Mouse (Mus musculus) testis, postnatal 10 days (tissue): Measurements from ENCODE around the gene Psmb3.
"Not testable (repeated sequence)": the region's sequence is repeated elsewhere in the genome, so short reads cannot be mapped to it uniquely, and the experiment has no call there.

ENCODE experiments used
- DNase-seq: peaks from one replicate; pipeline ENCODE4 v3.0.0; 2021; ENCODE audit warnings: low spot score

Gene Psmb3

DNA sequence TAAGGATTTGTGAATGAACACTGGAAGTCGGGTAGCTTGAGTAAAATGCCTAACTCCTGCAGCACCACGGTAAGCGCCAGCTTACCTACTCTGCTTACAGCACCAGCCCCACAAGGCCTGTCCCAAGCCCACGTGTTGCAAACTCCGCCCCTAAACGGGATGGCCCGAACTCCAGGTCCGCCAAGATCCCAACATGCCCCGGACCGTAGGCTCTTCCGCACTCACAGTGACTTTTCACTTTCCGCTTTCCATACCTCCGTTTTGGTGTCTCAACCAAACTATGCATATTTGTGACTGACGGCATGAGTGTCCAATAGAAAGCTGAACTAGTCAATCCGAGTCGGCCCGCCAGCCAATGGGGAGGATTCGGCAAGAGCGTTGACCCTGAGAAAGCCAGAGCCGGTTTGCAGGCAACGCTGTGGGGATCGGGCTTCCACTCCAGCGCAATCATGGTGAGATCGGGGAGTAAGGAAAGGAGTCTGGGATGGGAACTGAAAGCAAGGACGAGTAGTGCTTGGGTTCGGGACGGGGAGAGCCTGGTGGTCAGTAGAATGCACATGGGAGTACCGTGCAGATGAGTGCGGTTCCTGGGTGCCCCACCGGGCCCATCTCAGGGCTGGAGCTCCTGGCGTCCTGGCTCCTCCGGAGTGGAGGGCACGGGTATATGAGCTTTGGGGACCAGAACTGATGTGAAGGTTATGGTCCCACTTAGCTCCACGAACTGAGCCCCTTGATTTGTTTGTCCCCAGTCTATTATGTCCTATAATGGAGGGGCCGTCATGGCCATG, at the start of gene Psmb3:
Gene Psmb3 (plus strand): TSS at position 361 of the 788 bp plus-strand sequence.
- peak; percentile 96 for DNase-seq

DNA sequence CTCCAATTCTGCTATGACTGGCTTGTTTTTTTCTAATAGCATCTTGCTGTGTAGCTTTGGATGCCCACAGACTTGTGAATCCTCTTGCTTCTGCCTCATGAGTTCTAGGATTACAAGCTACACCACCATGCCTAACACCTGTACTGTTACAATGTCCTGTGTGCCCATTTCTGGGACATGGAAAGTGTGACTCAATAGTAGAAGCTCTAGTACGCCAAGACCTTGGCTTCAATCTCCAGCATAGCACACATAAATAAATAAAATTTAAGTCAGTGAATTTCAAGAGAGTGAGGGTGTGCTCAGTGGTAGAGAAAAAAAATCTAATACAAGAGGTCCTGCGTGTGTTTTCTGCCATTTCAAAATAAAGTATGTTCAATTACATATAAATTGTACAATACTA, 49.0 kb upstream of the Psmb3 start:
- DNase-seq = no peak

DNA sequence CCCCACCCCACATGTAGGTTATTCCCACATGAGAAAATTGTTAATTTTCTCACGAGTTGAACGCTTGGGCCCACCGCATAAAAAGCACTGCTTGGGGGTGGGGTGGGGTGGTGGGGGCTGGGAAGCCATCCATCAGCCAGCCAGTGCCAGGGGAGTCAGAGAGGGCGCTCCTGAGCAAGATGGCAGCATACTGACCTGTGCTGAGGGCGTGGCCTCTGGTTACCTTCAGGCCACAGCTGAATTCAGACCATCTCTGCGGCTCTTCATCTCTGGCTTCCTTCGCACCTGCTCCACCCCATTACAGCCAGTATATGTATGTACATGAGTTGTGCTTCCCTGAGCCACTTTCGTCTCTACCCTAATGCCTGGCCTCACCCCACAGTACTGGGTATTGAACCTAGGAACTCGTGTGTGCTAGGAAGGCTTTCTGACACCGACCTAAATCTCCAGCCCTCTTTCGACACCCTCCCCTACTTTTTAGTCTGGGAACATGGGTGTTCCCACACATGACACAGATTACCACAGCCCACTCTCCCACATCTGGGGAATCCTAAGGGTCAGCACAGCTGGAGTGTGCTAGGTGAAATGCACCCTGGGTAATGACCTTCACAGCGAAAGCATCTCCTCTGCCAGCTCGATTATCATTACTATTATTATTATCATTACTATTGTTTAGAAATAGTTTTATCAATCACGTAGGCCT, 46.8 kb upstream of the Psmb3 start:
- DNase-seq = no peak

DNA sequence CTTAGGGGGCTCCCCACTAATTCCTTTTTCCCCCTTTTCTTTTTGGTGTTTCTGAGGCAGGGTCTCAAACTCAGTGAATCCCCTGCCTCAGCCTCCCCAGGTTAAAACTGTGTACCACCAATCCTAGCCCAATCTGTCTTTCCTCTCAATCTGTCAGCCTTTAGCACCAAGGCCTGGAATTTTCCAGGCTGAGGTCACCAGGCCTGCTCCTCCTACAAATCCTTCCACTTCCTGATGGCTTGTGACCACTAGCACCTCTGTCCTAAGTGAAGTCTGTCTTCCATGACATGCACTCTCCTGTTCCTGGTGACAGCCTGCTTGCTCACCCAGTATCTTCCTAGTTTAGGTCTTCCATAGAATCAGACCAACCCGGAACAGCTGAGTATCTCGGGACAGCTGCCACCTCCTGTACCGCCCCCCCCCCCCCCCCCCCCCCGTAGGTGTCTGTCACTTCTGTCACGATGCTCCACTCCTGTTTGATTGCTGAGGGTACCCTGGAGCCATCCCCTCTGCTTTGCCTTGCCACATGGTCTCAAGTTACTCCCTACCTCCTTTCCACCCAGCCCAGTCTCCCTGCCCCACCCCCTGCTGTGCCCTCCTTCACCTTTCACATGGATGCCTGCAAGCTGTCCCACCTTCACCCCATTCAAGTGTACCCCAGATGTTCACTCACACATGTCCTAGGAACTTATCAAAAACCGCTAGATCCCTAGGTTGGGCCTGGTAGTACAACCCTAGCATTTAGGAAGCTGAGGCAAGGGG, 45.8 kb upstream of the Psmb3 start:
- no peak for DNase-seq

DNA sequence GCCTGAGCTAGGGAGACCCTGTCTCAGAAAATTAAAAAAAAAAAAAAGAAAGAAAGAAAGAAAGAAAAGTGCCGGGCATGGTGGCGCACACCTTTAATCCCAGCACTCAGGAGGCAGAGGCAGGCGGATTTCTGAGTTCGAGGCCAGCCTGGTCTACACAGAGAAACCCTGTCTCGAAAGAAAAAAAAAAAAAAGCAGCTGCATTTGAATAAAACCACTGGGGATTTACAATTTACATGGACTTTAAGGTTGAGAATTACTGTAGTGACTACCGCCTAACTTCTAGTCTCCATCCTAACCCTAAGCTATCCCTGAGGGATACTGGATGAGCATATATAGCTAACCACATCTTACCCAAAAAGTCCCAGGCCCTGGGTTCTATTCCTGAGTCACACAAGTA, 45.2 kb upstream of the Psmb3 start:
- DNase-seq = not testable (repeated sequence)

DNA sequence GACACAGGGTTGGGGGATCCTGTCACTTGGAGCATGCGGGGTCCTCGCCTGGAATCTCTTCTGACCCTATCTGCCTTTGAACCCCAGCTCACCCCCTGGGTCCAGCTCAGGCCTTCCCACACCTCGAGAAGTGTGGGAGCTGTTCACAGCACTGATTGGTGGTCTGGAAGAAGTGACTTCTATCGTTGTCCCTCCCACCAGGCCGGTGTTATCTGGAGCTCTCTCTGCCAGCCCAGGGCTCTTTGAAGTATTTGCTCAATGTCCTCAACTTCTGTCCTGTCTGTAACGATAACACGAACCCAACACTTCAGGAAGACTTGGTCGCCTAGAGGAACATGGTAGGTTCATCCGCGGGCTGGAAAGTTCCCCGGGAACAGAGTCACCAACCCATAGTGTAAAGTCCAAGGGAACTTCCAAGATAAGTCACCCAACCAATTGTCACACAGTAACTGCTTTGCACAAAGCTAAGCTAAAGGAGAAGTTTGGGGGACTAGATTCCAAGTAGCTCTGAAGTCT, 44.4 kb upstream of the Psmb3 start:
- DNase-seq = peak; percentile 50

DNA sequence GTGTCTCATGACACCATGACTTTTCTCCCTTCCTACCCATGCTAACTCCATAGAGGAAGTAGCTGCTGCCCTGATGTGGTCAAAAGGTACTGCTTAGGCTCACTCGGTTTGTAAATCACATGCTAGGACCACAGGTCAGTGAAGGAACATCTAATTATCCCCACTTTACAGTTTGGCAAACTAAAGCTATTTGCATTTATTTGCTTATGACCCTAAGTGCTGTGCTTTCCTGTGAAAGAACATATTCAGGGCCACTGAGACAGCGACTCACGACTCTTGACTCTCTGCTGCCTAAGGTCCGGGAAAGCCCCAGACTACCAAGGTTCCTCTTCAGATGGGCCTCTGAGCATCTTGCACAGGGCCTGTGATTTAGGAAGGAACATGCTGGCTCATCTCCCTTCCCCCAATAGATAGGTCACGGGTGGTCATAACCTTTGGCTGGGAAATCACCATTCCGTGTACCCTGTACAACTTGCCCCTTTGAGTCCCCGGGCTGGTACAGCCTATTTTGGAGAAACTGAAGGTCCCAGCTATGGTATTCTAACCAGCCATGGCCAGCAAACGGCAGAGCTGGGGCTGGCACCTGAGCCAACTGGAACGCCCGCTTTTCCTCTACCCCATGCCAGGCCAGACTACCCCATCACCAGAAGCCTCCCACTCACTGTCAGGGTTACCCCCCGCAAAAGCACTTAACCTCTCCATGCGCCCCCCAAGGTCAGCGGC, 43.8 kb upstream of the Psmb3 start:
- DNase-seq = no peak

DNA sequence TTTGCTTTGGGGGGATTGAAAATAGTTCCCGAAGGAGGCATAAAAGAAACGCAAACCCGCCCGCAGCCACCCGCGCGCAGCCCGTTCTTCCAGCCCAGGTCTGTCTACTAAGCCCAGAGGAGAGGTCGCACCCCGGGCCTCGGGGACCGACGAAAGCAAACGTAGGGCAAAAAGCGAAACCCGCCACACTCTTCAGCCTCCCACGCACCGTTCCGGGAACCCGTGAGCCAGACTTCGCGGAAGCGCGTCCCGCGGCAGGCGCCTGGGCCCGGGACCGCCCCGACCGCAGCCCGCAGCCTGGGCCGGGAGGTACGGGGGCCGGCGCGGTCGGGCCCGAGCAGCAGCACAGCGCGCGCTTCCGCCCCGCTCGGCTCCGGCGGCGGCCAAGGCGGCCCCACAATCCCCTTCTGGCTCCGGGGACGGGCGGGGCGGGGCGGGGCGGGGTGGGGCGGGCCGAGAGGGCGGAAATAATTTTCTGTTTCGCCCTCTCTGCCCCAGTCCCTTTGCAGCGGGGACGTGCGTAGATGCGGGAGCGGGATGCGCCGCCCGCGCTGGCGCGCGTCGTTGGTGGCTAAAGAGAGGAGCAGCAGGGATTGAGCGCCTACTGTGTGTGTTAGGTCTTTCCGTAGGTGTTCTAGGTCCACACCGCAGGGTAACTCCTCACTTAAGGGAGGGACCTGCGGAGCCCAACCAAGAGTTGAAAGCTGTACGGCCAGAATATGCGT, 43.0 kb upstream of the Psmb3 start:
- DNase-seq = peak; percentile 74

DNA sequence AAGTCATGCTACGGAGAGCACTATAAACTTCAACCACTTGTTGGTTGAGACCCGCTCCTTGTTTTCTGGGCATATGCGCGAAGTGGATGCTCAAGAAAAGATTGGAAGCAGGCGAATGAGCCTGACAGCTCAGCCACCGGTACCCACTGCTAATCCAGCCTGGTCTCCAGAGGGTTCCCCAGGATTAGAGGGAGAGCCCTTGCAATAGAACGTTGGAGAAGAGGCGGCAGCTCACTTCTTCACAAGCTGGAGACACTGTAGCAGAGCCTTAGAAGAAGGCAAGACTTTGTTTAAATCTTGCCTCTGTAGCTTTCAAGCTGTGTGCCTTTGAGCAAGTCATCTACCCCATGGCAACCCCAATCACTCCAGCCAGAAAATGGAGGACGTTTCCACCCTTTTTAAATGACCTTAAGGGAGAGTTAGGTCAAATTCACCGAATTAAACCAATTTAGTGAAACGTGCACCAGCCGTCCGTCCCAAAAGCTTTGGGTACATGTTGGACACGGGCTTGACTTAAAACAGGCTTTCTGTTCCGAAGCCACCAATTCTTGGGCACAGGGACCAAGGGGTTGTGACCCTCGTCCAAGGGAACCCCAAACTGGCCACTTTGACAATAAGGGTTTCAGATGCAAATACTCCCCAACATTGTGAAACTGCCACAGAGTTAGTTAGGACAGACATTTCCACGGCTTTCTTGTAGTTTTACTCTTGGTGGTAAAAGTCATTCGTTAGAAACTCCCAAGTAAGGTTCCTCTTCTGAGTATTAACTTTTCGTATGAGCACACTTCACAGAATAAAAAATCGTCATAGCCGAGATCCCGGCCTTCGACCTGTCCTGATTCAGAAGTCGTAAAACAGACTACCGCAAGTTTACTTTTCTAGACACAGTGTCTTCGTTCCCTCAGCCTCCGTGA, 42.2 kb upstream of the Psmb3 start:
- DNase-seq = peak; percentile 37

DNA sequence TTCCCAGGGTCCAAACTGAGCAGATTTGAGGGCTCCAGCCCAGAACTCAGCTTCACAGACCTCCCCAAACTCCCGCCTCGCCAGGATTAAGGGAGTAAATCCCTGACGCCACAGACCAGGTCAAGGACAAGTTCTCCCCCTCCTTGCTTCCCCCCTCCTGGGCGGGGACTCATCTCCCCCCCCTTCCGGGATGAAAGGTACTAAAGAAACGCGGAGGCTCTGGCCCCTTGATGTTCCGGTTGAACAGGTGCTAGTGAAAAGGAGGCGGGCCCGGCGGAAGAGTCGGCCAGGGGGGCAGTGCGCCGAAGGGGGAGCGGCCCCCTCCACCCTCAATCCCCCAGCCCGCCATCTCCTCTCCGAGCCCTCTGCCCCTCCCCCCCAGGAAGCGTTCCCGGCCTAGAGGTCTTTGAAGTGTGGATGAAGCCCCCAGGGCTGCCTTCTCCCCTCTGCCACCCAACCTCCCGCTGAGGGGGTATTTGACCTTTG, 41.5 kb upstream of the Psmb3 start:
- DNase-seq = peak; percentile 74

DNA sequence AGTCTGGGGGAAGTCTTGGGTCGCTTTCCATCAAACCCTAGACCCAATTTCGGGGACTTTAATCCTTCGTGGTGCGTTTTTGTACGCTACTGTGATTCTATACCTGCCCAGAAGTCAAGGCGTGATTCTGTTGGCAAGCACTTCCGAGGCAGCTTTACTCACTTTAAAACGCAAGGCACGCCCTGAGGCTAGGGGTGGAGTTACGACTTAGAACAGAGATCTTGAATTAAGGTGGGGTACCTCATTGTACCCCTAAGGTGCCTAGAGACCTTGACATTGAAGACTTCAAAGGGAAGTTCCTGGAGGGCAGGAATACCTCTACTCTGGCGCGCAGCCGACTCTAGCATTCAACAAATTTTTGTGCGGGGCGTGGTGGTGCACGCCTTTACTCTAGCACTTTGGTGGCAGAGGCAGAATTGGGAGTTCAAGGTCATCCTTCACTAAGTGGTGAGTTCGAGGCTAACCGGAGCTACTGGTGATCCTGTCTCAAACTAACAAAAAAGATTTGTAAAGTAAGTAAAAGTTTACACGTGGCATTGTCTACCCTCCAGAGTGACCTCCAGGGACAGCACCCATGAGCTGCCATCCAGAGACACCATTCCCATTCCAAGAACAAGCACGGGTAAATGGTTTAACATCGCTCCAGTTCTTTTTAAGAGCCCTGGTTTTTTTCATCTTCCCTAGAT, 40.8 kb upstream of the Psmb3 start:
- peak; percentile 65 for DNase-seq

DNA sequence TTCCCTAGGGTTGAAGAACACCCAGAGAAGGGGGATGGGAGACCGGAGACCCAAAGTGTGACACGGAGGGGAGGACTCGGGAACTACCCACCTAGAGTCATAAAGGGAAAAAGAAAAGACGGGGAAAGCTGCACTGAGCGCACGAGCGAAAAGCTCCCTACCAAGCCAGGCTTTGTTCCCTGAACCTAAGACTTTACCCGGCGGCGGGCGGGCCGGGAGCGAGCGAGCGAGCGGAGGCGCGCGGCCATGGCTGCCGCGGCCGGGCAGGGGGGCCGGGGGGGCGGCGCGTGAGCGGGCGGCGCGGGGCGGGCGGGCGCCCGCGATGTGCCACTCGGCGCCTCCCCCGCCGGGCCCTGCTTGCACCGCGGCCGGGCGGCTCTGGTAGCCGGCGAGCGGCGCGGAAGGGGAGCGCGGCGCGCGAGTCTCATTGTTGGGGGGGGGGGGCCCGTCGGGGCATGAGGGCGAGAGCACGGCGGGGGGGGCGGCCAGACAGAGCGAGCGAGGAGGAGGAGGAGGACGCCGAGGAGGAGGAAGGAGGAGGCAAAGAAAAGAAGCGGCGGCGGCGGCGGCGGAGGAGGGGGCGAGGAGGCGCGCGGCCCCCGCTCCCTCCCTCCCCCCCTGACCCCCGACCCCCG, 40.2 kb upstream of the Psmb3 start, which contains the start of gene Mllt6:
Gene Mllt6 (plus strand): TSS at position 522 of the 635 bp plus-strand sequence.
- DNase-seq = peak; percentile 86

DNA sequence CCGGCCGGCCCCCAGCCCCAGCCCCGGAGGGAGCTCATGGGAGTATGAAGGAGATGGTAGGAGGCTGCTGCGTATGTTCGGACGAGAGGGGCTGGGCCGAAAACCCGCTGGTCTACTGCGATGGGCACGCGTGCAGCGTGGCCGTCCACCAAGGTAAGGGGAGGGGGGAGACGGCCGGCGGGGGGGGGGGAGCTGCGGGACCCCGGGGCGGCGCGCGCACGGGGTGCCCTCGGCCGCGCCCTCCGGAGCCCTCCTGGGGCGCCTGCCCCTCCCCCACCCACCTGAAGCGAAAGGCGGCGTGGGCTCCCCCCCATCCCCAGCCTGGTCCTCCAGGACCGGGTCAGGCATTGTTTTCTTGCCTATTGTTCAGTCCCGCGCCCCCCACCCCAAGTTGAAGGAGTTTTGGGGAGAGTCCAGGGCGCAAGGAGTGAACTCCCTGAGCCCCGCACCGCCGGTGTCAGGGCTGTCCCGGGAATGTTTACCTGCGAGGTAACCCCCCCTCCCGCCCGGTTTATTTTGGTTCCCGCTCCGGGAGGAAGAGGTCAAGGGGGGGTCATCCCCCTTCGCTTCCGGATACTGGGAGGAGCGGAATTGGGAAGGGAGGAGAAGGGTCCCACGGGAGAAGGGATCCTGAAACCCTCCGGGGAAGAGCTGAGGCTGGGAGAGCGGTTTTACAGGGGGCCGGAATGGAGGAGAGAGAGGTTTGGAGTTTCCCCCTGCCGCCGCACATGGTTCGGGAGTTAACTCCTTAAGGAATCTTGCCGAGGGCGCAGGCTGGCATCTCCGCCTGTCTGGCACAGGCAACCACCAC, 39.5 kb upstream of the Psmb3 start:
- DNase-seq = peak; percentile 73

DNA sequence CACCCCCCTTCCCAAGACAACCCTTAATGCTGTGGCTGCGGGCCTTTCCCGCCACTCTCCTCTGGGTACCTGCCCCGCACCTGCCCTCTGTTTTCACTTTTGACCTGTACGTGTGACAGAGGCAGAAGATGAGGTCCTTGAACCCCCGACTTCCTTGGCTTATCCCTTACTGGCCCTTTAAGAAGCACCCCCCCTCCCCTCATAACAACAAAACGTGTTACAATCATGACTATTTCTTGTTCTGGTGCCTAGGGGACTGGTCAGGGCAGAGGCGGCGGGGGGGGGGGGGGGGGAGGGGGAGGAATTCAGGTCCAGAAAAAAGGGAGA, 38.9 kb upstream of the Psmb3 start:
- no peak for DNase-seq

DNA sequence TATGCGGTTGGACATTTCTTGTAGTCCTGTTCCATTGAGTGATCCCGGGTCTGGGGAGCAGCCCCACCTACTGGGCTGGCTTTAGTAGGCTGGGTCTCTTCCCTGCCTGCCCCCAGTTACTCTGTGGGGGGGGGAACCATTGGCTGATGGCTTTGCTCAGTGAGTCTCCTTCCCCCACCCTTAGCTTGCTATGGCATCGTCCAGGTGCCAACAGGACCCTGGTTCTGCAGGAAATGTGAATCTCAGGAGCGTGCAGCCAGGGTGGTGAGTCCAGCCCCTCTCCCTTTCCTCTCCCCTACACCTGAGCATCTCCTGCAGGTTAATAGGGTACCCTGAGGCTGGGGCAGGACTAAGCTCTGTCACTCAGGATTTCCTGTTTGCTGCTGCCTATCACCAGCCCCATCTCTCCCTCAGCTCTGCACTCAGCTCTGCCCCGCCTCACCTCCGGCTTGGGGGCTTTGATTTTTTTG, 38.4 kb upstream of the Psmb3 start:
- no peak for DNase-seq

DNA sequence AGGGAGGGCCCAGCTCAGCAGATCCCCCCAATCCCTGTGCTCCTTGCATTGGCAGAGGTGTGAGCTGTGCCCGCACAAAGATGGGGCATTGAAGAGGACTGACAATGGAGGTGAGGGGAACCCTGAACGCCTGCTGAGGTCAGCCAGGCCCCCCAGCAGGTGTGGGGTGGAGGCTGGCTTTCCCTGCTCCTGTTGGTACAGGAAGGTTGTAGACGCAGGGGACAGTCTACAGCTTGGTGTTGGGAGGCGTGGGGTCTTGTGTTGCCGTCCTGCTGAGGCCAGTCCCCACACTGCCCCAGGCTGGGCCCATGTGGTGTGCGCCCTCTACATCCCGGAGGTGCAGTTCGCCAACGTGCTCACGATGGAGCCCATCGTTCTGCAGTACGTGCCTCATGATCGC, 37.8 kb upstream of the Psmb3 start:
- no peak for DNase-seq

DNA sequence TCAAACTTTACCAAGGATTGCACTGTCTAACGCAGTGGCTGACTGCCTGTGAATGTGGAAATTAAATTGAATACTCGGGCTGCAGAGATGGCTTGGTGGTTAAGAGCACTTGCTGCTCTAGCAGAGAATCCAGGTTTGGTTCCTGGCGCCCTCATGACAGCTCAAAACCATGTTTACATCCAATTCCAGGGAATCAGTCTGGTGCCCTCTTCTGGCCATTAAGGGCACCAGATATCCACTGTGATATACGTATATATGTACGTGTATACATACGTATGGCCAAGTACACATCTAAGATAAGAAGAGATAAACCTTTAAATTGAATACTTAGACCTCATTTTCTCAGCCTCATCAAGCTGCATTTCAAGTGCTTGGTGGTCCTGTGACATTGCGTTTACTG, 37.0 kb upstream of the Psmb3 start:
- no peak for DNase-seq

DNA sequence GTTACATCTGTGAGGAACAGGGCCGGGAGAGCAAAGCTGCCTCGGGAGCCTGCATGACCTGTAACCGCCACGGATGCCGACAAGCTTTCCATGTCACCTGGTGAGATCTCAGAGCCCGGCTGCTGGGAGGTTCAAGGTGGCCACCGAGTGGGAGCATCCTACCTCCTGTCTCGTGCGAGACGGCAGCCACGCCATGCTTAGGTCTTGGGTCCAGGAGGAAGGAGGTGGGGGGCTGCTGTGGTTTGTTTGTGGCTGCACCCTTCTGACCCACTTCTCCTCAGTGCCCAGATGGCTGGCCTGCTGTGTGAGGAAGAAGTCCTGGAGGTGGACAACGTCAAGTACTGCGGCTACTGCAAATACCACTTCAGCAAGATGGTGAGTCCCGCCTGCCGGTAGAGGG, 36.4 kb upstream of the Psmb3 start:
- DNase-seq = no peak
